Mouse (Mus musculus): ENCODE measurements around the gene Lrrc52. TPM values are rescaled to one million over a fixed set of nuclear protein-coding genes. Genes with fewer than 3 reads are reported as not detected.
A peak's percentile ranks its signal among the peaks of the same experiment; 100 is the strongest.

Gene Lrrc52
- polyA plus RNA-seq, 1 experiment from 2014 or later = 0.29 TPM

DNA sequence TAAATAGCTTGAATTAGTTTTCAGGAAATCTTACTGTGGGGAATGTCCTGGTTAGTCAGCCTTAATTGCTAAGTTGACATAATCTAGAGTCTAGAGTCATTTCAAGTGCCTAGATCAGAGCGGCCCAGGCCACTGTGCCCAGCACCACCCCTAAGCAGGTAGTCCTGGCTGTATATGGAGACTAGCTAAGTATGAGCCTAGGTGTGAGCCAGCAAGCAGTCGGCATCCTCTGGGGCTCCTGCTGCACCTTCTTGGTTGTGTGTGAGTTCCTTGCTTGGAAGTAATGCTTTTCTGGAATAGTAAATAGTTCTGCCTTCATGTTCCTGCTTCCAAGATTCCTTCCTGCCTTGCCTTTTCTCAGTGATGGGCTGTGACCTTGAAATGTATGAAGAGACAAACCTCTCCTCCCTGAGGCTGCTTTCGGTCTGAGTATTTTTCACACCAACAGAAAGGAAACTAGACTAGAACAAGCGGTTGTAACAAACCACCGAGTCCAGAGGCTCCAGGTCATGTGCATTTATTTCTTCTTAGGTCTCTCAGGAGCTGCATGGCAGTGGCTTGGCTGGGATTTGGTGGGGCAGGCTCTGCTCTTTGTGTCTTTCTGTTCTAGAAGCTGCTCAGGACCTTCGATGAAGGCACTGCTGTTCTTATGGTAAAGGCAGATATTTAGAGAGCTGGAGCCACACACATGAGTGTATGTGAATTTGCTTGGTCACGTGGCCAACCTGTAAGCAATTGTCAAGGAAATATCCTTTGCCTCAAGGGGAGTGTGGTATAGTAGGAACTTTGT lies 30.2 kb downstream of the Lrrc52 start:
- no peak overlapping the region for H3K27ac ChIP-seq (replicated peaks)
- no peak overlapping the region for H3K4me2 ChIP-seq

DNA sequence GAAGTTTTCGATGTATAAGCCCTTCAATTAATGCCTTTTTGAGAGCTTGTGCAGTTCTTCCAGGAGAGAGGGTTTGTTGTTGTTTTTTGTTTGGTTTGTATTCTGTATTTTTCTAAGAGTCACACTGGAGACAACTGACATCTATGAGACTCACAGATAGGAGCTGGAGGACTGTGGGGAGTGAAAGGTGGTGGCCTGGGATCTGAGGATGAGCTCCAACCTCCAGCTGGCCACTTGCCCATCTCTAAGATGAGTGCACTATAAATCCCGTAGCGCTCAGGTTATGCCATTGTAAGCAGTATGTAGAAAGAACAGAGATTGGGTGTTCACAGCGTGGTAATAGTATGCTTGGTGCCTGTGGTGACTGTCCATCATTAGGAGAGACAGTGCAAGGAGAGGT lies 31.6 kb downstream of the Lrrc52 start:
- Histone ChIP-seq H3K9me3 (no peaks in the 10 kb centered on the region), H3K4me1 (no peaks in the 10 kb centered on the region), H3K4me2 (no peak overlapping the region), H3K36me3 (no peaks in the 10 kb centered on the region), H3K27ac (replicated peaks) (no peak overlapping the region), H3K27me3 (replicated peaks) (peaks cover 15% of the 10 kb centered on the region), H3K9ac (no peak overlapping the region), H3K4me3 (no peak overlapping the region)
- 66% methylated on average over 4 of the region's 4 CpGs for WGBS
- no peak for ATAC-seq (ENCODE audit: extremely low read depth, insufficient number of reproducible peaks, low FRiP score, low TSS enrichment)

More for the DNA sequence above, 30.2 kb downstream of the Lrrc52 start:
- no peaks in the 10 kb centered on the region for H3K9me3 ChIP-seq
- WGBS = 73% methylated on average over 7 of the region's 7 CpGs
- no peaks in the 10 kb centered on the region for H3K36me3 ChIP-seq
- no peak for ATAC-seq (ENCODE audit: extremely low read depth, insufficient number of reproducible peaks, low FRiP score, low TSS enrichment)
- no peak overlapping the region for H3K9ac ChIP-seq
- H3K27me3 ChIP-seq (replicated peaks) = peaks cover 9% of the 10 kb centered on the region
- H3K4me3 ChIP-seq = no peak overlapping the region
- H3K4me1 ChIP-seq = no peaks in the 10 kb centered on the region

DNA sequence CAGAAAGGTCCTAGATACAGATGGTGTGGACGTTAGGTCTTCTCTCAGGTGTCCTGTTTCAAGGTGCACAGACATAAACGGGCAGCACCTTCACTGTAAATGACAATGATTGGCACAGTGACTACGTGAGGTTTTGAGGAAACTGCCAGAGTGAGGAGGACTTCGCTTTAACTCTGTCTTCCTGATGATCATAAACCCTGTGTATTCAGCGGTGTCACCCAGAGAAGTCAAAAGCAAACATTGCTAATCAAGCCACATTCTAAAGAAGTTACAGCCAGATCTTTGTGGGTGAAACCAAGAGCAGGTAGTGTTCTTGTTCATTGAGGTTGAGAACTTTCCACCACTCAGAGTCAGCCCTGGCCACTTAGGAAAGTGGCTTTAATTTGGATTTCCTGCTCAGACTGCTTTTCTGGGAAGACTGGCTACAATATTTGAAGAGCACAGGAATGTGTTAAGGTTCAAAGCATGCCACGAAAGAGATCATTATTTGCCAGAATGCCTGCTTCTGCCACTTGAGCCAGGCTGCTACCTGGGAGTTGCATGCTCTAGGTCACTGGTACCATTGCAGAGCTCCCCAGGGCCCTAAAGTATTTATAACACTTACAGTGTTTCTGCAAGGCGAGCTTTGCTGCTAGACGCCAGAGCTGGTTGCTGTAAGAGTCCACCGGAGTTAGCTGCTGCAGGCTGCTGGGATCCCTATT lies 35.5 kb downstream of the Lrrc52 start:
- Histone ChIP-seq H3K9me3 (no peaks in the 10 kb centered on the region), H3K36me3 (no peaks in the 10 kb centered on the region), H3K27me3 (replicated peaks) (peaks cover 15% of the 10 kb centered on the region), H3K9ac (no peak overlapping the region), H3K27ac (replicated peaks) (no peak overlapping the region), H3K4me2 (no peak overlapping the region), H3K4me3 (no peak overlapping the region), H3K4me1 (no peaks in the 10 kb centered on the region)
- no peak for ATAC-seq (ENCODE audit: extremely low read depth, insufficient number of reproducible peaks, low FRiP score, low TSS enrichment)
- 58% methylated on average over 9 of the region's 9 CpGs for WGBS

DNA sequence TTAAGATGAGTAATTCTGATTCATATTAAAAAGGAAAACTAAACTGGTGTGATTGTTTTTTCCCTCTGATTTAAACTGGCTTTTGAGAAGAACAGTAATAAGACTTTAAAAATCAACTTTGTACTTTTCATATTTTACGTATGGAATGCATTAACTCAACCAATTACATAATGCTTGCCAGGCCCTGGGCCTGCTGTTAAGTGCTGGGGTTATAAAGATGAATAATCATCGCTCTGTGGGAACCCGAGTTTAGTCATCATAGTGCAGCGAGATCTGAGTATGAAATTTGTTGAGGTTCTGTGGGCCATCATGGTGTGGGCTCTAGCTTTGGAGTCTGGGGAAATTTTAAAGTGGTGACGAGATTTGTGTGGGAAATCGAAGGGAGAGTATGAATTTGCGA lies 39.9 kb downstream of the Lrrc52 start:
- Histone ChIP-seq H3K9ac (no peak overlapping the region), H3K4me3 (no peak overlapping the region), H3K27ac (replicated peaks) (no peak overlapping the region), H3K36me3 (no peaks in the 10 kb centered on the region), H3K4me1 (peaks cover 11% of the 10 kb centered on the region), H3K4me2 (no peak overlapping the region), H3K27me3 (replicated peaks) (peaks cover 6% of the 10 kb centered on the region; the same call in 1 of the 2 replicates), H3K9me3 (no peaks in the 10 kb centered on the region)
- ATAC-seq (ENCODE audit: extremely low read depth, insufficient number of reproducible peaks, low FRiP score, low TSS enrichment) = no peak
- 73% methylated on average over 7 of the region's 7 CpGs for WGBS

DNA sequence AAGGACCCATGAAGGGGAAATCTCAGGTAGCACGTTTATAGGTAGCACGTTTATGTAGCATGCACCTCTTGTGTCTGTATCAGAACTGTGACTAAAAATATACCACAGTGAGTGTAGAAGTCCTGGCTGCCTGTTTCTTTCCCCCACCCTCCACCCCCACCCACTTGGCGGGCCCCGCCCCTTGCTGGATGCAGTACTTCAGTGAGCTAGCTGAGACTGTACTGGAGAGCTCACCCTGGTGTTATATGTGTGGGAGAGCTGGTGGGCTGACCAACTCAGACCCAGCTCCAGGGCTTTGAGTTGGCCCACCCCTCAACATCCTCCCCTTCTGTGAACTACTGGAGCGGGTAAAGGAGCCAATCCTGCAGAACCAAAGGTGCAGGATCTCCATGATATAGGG lies 41.0 kb downstream of the Lrrc52 start:
- no peak overlapping the region for H3K4me2 ChIP-seq
- 0 out of 2 replicates have a peak, but pooled peaks have one; percentile 51 for ATAC-seq (ENCODE audit: extremely low read depth, insufficient number of reproducible peaks, low FRiP score, low TSS enrichment)
- 52% methylated on average over 5 of the region's 5 CpGs for WGBS
- no peaks in the 10 kb centered on the region for H3K36me3 ChIP-seq
- H3K27me3 ChIP-seq (replicated peaks) = peaks cover 2% of the 10 kb centered on the region; the same call in 1 of the 2 replicates
- H3K9ac ChIP-seq = no peak overlapping the region
- no peak overlapping the region for H3K4me3 ChIP-seq
- no peak overlapping the region for H3K27ac ChIP-seq (replicated peaks)
- peaks cover 11% of the 10 kb centered on the region for H3K4me1 ChIP-seq
- no peaks in the 10 kb centered on the region for H3K9me3 ChIP-seq

DNA sequence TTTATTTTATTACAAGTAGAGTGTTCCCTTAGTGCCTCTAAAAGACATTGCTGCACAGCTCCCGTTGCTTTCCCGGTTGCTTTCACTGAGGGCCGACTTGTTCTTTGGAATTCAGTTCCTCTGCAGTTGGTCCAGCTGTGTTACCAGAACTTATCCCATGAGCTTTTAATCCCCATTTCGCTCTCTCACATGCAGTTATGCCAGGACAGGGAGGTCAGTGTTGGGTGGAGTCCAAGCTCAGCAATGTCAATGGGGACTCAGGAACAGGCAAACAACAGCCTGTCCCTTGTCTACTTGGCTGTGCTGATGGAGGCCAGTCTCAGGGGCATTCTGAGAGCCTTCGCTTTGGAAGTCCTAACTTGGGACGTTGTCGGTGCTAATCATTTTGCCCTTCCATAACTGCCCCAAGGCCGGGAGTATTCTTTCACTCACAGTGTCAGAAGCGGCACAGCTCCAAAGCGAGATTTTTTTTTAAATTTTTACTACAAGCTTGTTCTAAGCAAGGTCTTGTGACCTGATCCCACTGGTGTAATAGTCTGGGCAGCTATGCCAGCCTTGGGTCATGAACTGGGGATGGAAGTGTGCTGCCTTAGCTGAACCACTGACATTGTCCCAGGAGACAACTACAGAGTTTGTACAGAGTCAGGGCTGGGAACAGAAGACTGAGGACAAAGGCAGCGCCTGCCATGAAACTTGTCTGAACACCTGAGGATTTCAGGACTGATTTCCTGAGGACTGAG lies 43.9 kb downstream of the Lrrc52 start:
- ATAC-seq (ENCODE audit: extremely low read depth, insufficient number of reproducible peaks, low FRiP score, low TSS enrichment) = no peak
- Histone ChIP-seq H3K4me1 (peaks cover 11% of the 10 kb centered on the region), H3K4me3 (no peak overlapping the region), H3K27me3 (replicated peaks) (0 out of 2 replicates have a peak, but pooled peaks cover 5% of the 10 kb centered on the region), H3K27ac (replicated peaks) (no peak overlapping the region), H3K9ac (no peak overlapping the region), H3K36me3 (no peaks in the 10 kb centered on the region), H3K4me2 (no peak overlapping the region), H3K9me3 (no peaks in the 10 kb centered on the region)
- WGBS = 64% methylated on average over 11 of the region's 11 CpGs

DNA sequence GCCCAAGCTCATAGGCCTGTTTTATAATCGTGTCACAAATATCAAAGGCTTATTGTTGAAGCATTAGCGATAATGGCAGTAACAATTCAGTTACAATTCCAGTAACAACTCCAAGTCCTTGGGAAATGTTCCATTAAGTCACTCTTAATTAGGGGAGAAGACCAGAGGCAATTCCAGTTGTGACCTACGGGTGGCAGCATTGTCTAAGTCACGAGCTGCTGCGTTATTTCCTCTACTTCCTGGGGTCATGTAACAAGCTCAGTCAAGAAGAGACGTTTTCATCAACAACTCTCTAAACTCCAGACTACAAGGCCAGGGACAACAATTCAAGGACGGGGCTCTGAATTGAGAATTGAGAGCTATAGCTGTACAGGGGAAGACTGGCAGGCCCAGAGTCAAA lies 51.7 kb downstream of the Lrrc52 start:
- no peak for ATAC-seq (ENCODE audit: extremely low read depth, insufficient number of reproducible peaks, low FRiP score, low TSS enrichment)
- Histone ChIP-seq H3K36me3 (no peaks in the 10 kb centered on the region), H3K9me3 (no peaks in the 10 kb centered on the region), H3K27ac (replicated peaks) (no peak overlapping the region), H3K27me3 (replicated peaks) (peaks cover 30% of the 10 kb centered on the region), H3K9ac (no peak overlapping the region), H3K4me2 (no peak overlapping the region), H3K4me3 (no peak overlapping the region), H3K4me1 (no peaks in the 10 kb centered on the region)
- WGBS = 3% methylated on average over 7 of the region's 7 CpGs

DNA sequence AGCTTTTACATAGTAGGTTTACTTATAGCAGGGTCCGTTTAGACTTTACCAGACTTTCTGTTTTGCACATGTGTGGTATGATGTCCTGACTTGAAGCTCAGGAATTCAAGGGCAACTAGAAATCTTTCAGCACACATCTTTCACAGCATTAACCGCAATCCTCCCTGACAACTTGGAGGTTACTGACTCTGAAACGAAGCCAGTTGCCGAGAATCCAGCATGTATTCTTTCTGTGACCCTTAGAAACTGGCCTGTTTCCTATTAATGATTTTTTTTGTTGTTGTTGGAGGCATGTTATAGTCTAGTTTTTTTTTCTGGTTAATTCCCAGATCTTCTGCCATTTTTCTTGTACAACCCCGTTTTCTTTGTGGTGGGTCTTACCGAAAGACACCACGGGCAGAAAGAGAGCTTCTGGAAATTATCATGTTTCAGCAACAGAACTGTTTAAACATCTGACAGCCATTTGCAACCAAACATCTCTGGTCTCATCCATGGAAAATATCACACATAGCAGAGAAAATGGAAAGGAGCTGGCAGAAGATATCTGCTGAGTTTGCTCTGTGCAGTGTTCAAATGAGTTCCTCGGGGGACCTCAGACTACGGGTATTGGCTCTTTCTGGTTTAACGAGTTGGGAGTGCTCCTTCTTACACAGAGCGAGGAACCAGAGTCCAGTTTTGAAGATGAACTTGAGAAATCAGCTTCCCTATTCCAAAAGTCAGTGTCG lies 54.4 kb downstream of the Lrrc52 start:
- no peak overlapping the region for H3K4me2 ChIP-seq
- H3K27ac ChIP-seq (replicated peaks) = no peak overlapping the region
- ATAC-seq (ENCODE audit: extremely low read depth, insufficient number of reproducible peaks, low FRiP score, low TSS enrichment) = no peak
- peaks cover 53% of the 10 kb centered on the region for H3K27me3 ChIP-seq (replicated peaks)
- no peak overlapping the region for H3K9ac ChIP-seq
- no peak overlapping the region for H3K4me3 ChIP-seq
- no peaks in the 10 kb centered on the region for H3K9me3 ChIP-seq
- H3K36me3 ChIP-seq = no peaks in the 10 kb centered on the region
- WGBS = 61% methylated on average over 12 of the region's 12 CpGs
- H3K4me1 ChIP-seq = no peaks in the 10 kb centered on the region

DNA sequence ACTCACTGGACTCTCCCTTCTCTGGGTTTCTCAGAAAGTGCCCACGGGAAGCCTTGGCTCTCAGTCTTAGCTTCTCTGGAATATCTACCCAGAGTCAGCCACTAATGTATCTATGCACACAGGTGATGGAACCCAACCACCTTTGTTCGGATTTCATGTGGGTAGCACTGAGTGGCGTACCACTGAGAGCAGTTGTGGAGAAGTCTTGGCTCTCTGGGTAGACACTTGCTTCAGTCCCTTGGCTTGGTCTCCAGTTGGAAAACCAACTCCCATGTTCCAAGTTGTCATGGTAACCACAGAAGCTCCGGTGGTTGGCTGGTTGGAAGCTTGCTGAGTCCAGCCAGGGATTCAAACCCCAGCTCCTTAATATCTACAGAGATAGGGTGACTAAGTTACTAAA lies 57.0 kb downstream of the Lrrc52 start:
- no peak overlapping the region for H3K4me3 ChIP-seq
- H3K9me3 ChIP-seq = no peaks in the 10 kb centered on the region
- H3K36me3 ChIP-seq = no peaks in the 10 kb centered on the region
- no peak overlapping the region for H3K27ac ChIP-seq (replicated peaks)
- no peak overlapping the region for H3K9ac ChIP-seq
- no peak for ATAC-seq (ENCODE audit: extremely low read depth, insufficient number of reproducible peaks, low FRiP score, low TSS enrichment)
- H3K4me2 ChIP-seq = no peak overlapping the region
- 74% methylated on average over 4 of the region's 4 CpGs for WGBS
- no peaks in the 10 kb centered on the region for H3K4me1 ChIP-seq
- H3K27me3 ChIP-seq (replicated peaks) = peaks cover 74% of the 10 kb centered on the region

DNA sequence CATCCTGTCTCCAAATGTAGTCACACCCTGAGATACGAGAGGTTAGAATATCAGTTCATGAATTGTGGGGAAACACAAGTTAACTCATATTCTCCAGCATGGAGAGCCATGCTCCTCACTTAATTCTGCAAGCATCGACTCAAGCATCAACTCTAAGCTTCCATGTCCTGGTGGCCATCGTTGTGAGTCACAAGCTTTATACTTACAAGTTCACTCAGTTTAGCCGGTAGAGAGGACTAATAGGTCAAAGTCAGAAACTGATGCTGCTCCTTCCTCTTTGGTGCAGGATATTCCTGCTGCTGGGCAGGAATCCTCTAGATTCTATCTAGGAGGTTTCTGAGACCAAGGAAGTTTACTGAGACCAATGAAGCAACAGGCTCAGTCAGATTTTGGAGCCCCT lies 61.3 kb downstream of the Lrrc52 start:
- 70% methylated on average over 4 of the region's 4 CpGs for WGBS
- Histone ChIP-seq H3K4me1 (no peaks in the 10 kb centered on the region), H3K9ac (no peak overlapping the region), H3K27me3 (replicated peaks) (peaks cover 63% of the 10 kb centered on the region), H3K4me2 (no peak overlapping the region), H3K4me3 (no peak overlapping the region), H3K27ac (replicated peaks) (no peak overlapping the region), H3K36me3 (no peaks in the 10 kb centered on the region), H3K9me3 (no peaks in the 10 kb centered on the region)
- no peak for ATAC-seq (ENCODE audit: extremely low read depth, insufficient number of reproducible peaks, low FRiP score, low TSS enrichment)

All from heart, embryonic 13.5 days (tissue).